Mouse (Mus musculus) MEL (cell line): ENCODE data around the gene Lifr. TPM values are rescaled to one million over a fixed set of nuclear protein-coding genes. Genes with fewer than 3 reads are reported as not detected.

Source experiments
- DNase-seq: peaks from one replicate; pipeline ENCODE4 v3.0.0; 2011; ENCODE audit warnings: low read depth, low spot score
- H3K27ac ChIP-seq: 2 replicates; pipeline ENCODE4 v1.5.1; 2012; ENCODE audit warnings: low read depth, mild to moderate bottlenecking, control low read depth, low read length, moderate library complexity; ENCODE audit not compliant: control insufficient read depth
- H3K27me3 ChIP-seq, 2 experiments: fragments of 150-350 bp in 1 of 2; sonication (generic) in 1 of 2; 2 replicates each; pipeline ENCODE4 v1.6.1; 2012; ENCODE audit warnings: low read length in 2 of 2, mild to moderate bottlenecking in 2 of 2, improper control_type of control experiment in 1 of 2, moderate library complexity in 1 of 2; ENCODE audit not compliant: insufficient read depth in 2 of 2, control insufficient read depth in 1 of 2
- H3K36me3 ChIP-seq, 2 experiments: 2 replicates each; pipeline ENCODE4 v1.6.1; 2012 to 2014; ENCODE audit warnings: low read length in 2 of 2, improper control_type of control experiment in 1 of 2, inconsistent platforms in 1 of 2, mild to moderate bottlenecking in 1 of 2; ENCODE audit not compliant: insufficient read depth in 2 of 2, control insufficient read depth in 1 of 2
- H3K4me1 ChIP-seq, 2 experiments: fragments of 150-350 bp in 1 of 2; sonication (generic) in 1 of 2; 2 replicates each; pipeline ENCODE4 v1.6.1; 2012; ENCODE audit warnings: low read length in 2 of 2, improper control_type of control experiment in 1 of 2, mild to moderate bottlenecking in 1 of 2; ENCODE audit not compliant: insufficient read depth in 2 of 2, control insufficient read depth in 1 of 2
- H3K4me3 ChIP-seq, 2 experiments: fragments of 150-350 bp in 1 of 2; sonication (generic) in 1 of 2; 2 replicates each; pipeline ENCODE4 v1.5.1; 2012; ENCODE audit warnings: low read depth in 2 of 2, low read length in 2 of 2, mild to moderate bottlenecking in 2 of 2, moderate library complexity in 2 of 2, control low read depth in 1 of 2, improper control_type of control experiment in 1 of 2; ENCODE audit not compliant: control insufficient read depth in 1 of 2, insufficient read depth in 1 of 2
- H3K79me2 ChIP-seq: 2 replicates; pipeline ENCODE4 v1.6.1; 2012; ENCODE audit warnings: mild to moderate bottlenecking, low read length, moderate library complexity; ENCODE audit not compliant: control insufficient read depth, poor library complexity, insufficient read depth
- H3K9ac ChIP-seq: 2 replicates; pipeline ENCODE4 v1.6.1; 2012; ENCODE audit warnings: low read depth, mild to moderate bottlenecking, control low read depth, low read length, moderate library complexity; ENCODE audit not compliant: control insufficient read depth, poor library complexity, severe bottlenecking
- H3K9me3 ChIP-seq: fragments of 150-350 bp; sonication (generic); replicated peaks from 2 replicates; pipeline ENCODE4 v1.6.1; 2012; ENCODE audit warnings: mild to moderate bottlenecking, low read length, improper control_type of control experiment, moderate library complexity; ENCODE audit not compliant: insufficient read depth
- BHLHE40 ChIP-seq: IDR thresholded peaks from 2 replicates; pipeline ENCODE4 v1.6.1; 2012; ENCODE audit warnings: low read depth, mild to moderate bottlenecking, inconsistent platforms, low read length, improper control_type of control experiment, borderline replicate concordance
- CHD1 ChIP-seq: IDR thresholded peaks from 2 replicates; pipeline ENCODE4 v1.6.1; 2012; ENCODE audit warnings: low read depth, mild to moderate bottlenecking, inconsistent platforms, low read length, improper control_type of control experiment
- CHD2 ChIP-seq: IDR thresholded peaks from 2 replicates; pipeline ENCODE4 v1.6.1; 2011; ENCODE audit warnings: low read length, improper control_type of control experiment
- CTCF ChIP-seq, 3 experiments: IDR thresholded peaks in 2 of 3; conservative IDR thresholded peaks in 1 of 3; 2 replicates each; pipeline ENCODE4 v1.5.1; 2011 to 2012; ENCODE audit warnings: low read length in 3 of 3, low read depth in 2 of 3, mild to moderate bottlenecking in 2 of 3, improper control_type of control experiment in 1 of 3, inconsistent platforms in 1 of 3, mixed read lengths in 1 of 3, moderate library complexity in 1 of 3; ENCODE audit not compliant: control insufficient read depth in 1 of 3, insufficient read depth in 1 of 3, poor library complexity in 1 of 3, severe bottlenecking in 1 of 3
- E2F4 ChIP-seq: IDR thresholded peaks from 2 replicates; pipeline ENCODE4 v1.6.1; 2011; ENCODE audit warnings: low read depth, low read length, improper control_type of control experiment, borderline replicate concordance
- EP300 ChIP-seq, 2 experiments: IDR thresholded peaks; 2 replicates each; pipeline ENCODE4 v1.6.1; 2011; ENCODE audit warnings: improper control_type of control experiment in 2 of 2, low read length in 2 of 2, low read depth in 1 of 2, mild to moderate bottlenecking in 1 of 2
- GABPA ChIP-seq: IDR thresholded peaks from 2 replicates; pipeline ENCODE4 v1.6.1; 2012; ENCODE audit warnings: low read depth, mild to moderate bottlenecking, inconsistent platforms, low read length, improper control_type of control experiment, moderate library complexity
- GATA1 ChIP-seq: IDR thresholded peaks from 2 replicates; pipeline ENCODE4 v1.6.1; 2011; ENCODE audit warnings: low read depth, low read length, improper control_type of control experiment
- HCFC1 ChIP-seq: IDR thresholded peaks from 2 replicates; pipeline ENCODE4 v1.6.1; 2012; ENCODE audit warnings: low read depth, mild to moderate bottlenecking, inconsistent platforms, low read length, improper control_type of control experiment, moderate library complexity
- JUND ChIP-seq: IDR thresholded peaks from 2 replicates; pipeline ENCODE4 v1.6.1; 2011; ENCODE audit warnings: low read depth, mild to moderate bottlenecking, improper control_type of control experiment, low read length
- KAT2A ChIP-seq: conservative IDR thresholded peaks from 2 replicates; pipeline ENCODE4 v1.6.1; 2012; ENCODE audit warnings: low read depth, low read length, improper control_type of control experiment, inconsistent platforms
- MEF2A ChIP-seq: IDR thresholded peaks from 2 replicates; pipeline ENCODE4 v1.6.1; 2014; ENCODE audit warnings: low read depth, mild to moderate bottlenecking, inconsistent platforms, low read length, improper control_type of control experiment; ENCODE audit not compliant: poor library complexity, insufficient replicate concordance, severe bottlenecking; ENCODE audit errors: extremely low read depth
- MXI1 ChIP-seq: IDR thresholded peaks from 2 replicates; pipeline ENCODE4 v1.6.1; 2011; ENCODE audit warnings: mild to moderate bottlenecking, low read depth, low read length, improper control_type of control experiment
- MYC ChIP-seq: IDR thresholded peaks from 2 replicates; pipeline ENCODE4 v1.6.1; 2011; ENCODE audit warnings: low read depth, mild to moderate bottlenecking, low read length, improper control_type of control experiment, moderate library complexity
- NELFE ChIP-seq: IDR thresholded peaks from 2 replicates; pipeline ENCODE4 v1.6.1; 2011; ENCODE audit warnings: low read depth, low read length, improper control_type of control experiment
- POLR2A ChIP-seq, 2 experiments: IDR thresholded peaks; 2 replicates each; pipeline ENCODE4 v1.6.1; 2011 to 2012; ENCODE audit warnings: low read length in 2 of 2, mild to moderate bottlenecking in 2 of 2, control low read depth in 1 of 2, improper control_type of control experiment in 1 of 2, low read depth in 1 of 2, moderate library complexity in 1 of 2; ENCODE audit not compliant: control insufficient read depth in 1 of 2, insufficient read depth in 1 of 2, poor library complexity in 1 of 2
- POLR2AphosphoS5 ChIP-seq: IDR thresholded peaks from 2 replicates; pipeline ENCODE4 v1.6.1; 2012; ENCODE audit warnings: low read depth, borderline replicate concordance, mild to moderate bottlenecking, inconsistent platforms, low read length, moderate library complexity, mixed read lengths
- RAD21 ChIP-seq: IDR thresholded peaks from 2 replicates; pipeline ENCODE4 v1.6.1; 2011; ENCODE audit warnings: mild to moderate bottlenecking, low read depth, low read length, improper control_type of control experiment
- SIN3A ChIP-seq: IDR thresholded peaks from 2 replicates; pipeline ENCODE4 v1.6.1; 2012; ENCODE audit warnings: low read length, improper control_type of control experiment, inconsistent platforms
- SMC3 ChIP-seq: IDR thresholded peaks from 2 replicates; pipeline ENCODE4 v1.6.1; 2011; ENCODE audit warnings: low read depth, low read length, improper control_type of control experiment
- TBP ChIP-seq: IDR thresholded peaks from 2 replicates; pipeline ENCODE4 v1.8.0; 2011; ENCODE audit warnings: low read depth, low read length, improper control_type of control experiment
- TCF12 ChIP-seq: IDR thresholded peaks from 2 replicates; pipeline ENCODE4 v1.6.1; 2014; ENCODE audit warnings: low read depth, mild to moderate bottlenecking, inconsistent platforms, low read length, improper control_type of control experiment, moderate library complexity
- USF1 ChIP-seq: IDR thresholded peaks from 2 replicates; pipeline ENCODE4 v1.6.1; 2014; ENCODE audit warnings: low read depth, mild to moderate bottlenecking, inconsistent platforms, low read length, improper control_type of control experiment, moderate library complexity
- ZKSCAN1 ChIP-seq: IDR thresholded peaks from 2 replicates; pipeline ENCODE4 v1.6.1; 2012; ENCODE audit warnings: low read depth, mild to moderate bottlenecking, inconsistent platforms, low read length, improper control_type of control experiment, moderate library complexity
- ZMIZ1 ChIP-seq: IDR thresholded peaks from 2 replicates; pipeline ENCODE4 v1.6.1; 2012; ENCODE audit warnings: low read depth, mild to moderate bottlenecking, inconsistent platforms, low read length, improper control_type of control experiment, moderate library complexity
- ZNF384 ChIP-seq: IDR thresholded peaks from 2 replicates; pipeline ENCODE4 v1.6.1; 2012; ENCODE audit warnings: low read depth, mild to moderate bottlenecking, inconsistent platforms, low read length, improper control_type of control experiment
- polyA plus RNA-seq, 2 experiments: library from polyadenylated mRNA; stranded (reverse) in 1 of 2; unstranded in 1 of 2; fragments of >175 nt in 1 of 2; fragments of >200 nt in 1 of 2; gene quantifications; 2 replicates each; pipeline versions ENCODE4 v1.2.1 to v1.2.4; 2012; ENCODE audit warnings: low replicate concordance in 2 of 2, low read depth in 1 of 2; ENCODE audit not compliant: insufficient read length in 2 of 2, insufficient read depth in 1 of 2, missing spikeins in 1 of 2
- total RNA-seq: library from RNA; depleted of rRNA; stranded (reverse); fragments of 300-350 nt; gene quantifications from 2 replicates; pipeline ENCODE4 v1.2.3, GENCODE M21; 2012

The Lifr gene
- total and polyA plus RNA-seq, 3 experiments = not detected

DNA sequence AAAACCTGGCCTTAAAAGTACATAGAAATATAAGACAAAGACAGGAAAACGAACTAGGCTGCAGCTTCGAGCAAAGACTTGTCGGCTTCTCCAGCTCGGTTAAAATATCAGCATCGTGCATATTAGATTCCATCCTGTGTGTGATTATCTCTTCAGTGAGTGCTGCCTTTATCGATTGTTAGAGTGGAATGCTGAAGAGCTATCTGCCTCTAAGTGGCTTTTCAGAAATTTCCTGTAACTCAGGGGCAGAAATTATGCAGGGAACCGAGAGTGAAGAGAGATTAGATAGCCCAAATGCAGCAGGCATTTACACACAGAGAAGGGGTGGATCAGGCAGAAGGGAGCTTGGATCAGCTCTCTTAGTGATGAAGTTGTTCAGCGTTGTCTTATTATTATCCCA, 41.5 kb upstream of the Lifr start:
- Histone ChIP-seq H3K27me3 (no peaks in the 10 kb centered on the region), H3K9ac (no peak overlapping the region), H3K9me3 (no peaks in the 10 kb centered on the region), H3K79me2 (no peaks in the 10 kb centered on the region), H3K4me3 (no peak overlapping the region), H3K4me1 (0 out of 4 replicates have a peak, but pooled peaks cover 0 to 8% of the 10 kb centered on the region in 2 experiments), H3K36me3 (peaks cover 0 to 7% of the 10 kb centered on the region in 2 experiments; a peak in 2 of 4 replicates), H3K27ac (no peak overlapping the region)
- no peak for DNase-seq
- no peak for TF ChIP-seq JUND
- TF ChIP-seq SIN3A = no peak
- no peak for TF ChIP-seq CHD2
- no peak for TF ChIP-seq MEF2A
- TF ChIP-seq E2F4 = no peak
- TF ChIP-seq GATA1 = 0 out of 2 replicates have a peak, but pooled peaks have one; percentile 17
- TF ChIP-seq POLR2AphosphoS5 = no peak

DNA sequence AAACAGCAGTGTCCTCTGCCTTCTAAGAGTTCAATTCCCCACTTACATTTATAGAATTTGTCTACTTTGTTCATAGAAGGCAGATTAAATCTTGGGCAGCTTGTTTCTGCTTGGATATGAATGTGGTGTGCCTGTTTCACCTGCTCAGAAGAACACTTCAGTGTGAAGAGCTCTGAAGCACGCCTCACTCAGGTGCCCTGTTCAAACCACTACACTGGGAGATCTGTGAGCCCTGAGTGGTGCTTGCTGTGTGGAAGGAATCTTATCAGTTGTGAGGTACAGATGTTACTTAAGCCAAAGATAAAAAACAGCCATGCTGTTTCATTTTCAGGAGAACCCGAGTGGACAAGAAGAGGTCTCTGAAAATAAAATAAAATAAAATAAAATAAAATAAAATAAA, 38.7 kb upstream of the Lifr start:
- no peaks in the 10 kb centered on the region for H3K9me3 ChIP-seq
- H3K27me3 ChIP-seq = no peaks in the 10 kb centered on the region
- H3K27ac ChIP-seq = no peak overlapping the region
- H3K9ac ChIP-seq = no peak overlapping the region
- DNase-seq = no peak
- TF ChIP-seq MYC = no peak
- TF ChIP-seq POLR2AphosphoS5 = no peak
- TF ChIP-seq MXI1 = no peak
- TF ChIP-seq CTCF (IDR thresholded peaks at IDR 0.05 in 2 of 3, conservative IDR thresholded peaks at IDR 0.05 in 1 of 3; ENCODE audit: control insufficient read depth in 1 of 3, insufficient read depth in 1 of 3, low read depth in 2 of 3, low read length in 3 of 3, poor library complexity in 1 of 3, severe bottlenecking in 1 of 3) = no peak
- TF ChIP-seq, all 39 proteins: peak for 0
- Histone ChIP-seq H3K36me3 (no peaks in the 10 kb centered on the region; a peak in 1 of 4 replicates), H3K4me3 (no peak overlapping the region), H3K4me1 (no peaks in the 10 kb centered on the region), H3K79me2 (no peaks in the 10 kb centered on the region)

DNA sequence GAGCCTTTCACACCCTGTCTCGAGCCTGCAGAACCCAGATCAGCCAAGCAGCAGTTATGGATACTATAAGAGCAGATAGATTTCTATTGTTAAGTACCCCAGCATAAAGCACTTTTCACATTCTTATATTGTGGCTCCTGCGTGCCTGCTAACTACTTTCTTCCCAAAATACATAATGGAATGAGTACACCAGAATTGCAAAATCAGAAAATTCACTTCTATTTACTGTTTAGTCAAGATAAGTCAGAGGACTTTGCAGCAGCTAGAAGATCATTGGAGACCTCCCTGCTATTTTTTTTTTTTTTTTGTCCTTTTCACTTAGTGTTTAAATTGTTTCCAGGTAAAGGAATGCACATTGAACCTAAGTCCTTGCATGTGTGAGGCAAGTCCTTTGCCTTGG, 38.3 kb upstream of the Lifr start:
- Histone ChIP-seq H3K9ac (no peak overlapping the region), H3K9me3 (no peaks in the 10 kb centered on the region), H3K36me3 (no peaks in the 10 kb centered on the region; a peak in 1 of 4 replicates), H3K4me3 (no peak overlapping the region), H3K27me3 (no peaks in the 10 kb centered on the region), H3K4me1 (no peaks in the 10 kb centered on the region), H3K27ac (no peak overlapping the region), H3K79me2 (no peaks in the 10 kb centered on the region)
- no peak for DNase-seq
- TF ChIP-seq CHD2 (no peak), SMC3 (no peak), POLR2A (IDR thresholded peaks at IDR 0.05; ENCODE audit: control insufficient read depth in 1 of 2, insufficient read depth in 1 of 2, low read depth in 1 of 2, low read length in 2 of 2, poor library complexity in 1 of 2) (no peak), RAD21 (no peak), TBP (no peak), EP300 (IDR thresholded peaks at IDR 0.05; ENCODE audit: low read depth in 1 of 2, low read length in 2 of 2) (no peak), CHD1 (no peak), ZMIZ1 (no peak), GABPA (no peak), KAT2A (no peak), GATA1 (no peak), USF1 (no peak), NELFE (no peak), HCFC1 (no peak), MYC (no peak), TCF12 (no peak), MEF2A (no peak), ZKSCAN1 (no peak), BHLHE40 (no peak), ZNF384 (no peak)
